Mouse (Mus musculus) forebrain, embryonic 15.5 days (tissue): Measurements from ENCODE around the gene Pde6d. TPM values are rescaled to one million over a fixed set of nuclear protein-coding genes. Genes with fewer than 3 reads are reported as not detected.
A peak's percentile ranks its signal among the peaks of the same experiment; 100 is the strongest.

Experiments
- ATAC-seq: fragments of 200-750 bp; cut with Nextera tagmentation; replicated peaks from 2 replicates; pipeline ENCODE4 v1.8.0; 2017; ENCODE audit warnings: mild to moderate bottlenecking, moderate TSS enrichment, moderate library complexity
- H3K27ac ChIP-seq: fragments of 300-500 bp; sonication (generic); replicated peaks from 2 replicates; pipeline ENCODE4 v1.5.1; 2015; ENCODE audit warnings: mild to moderate bottlenecking, inconsistent platforms
- H3K27me3 ChIP-seq: fragments of 300-500 bp; sonication (generic); 2 replicates; pipeline ENCODE4 v1.6.1; 2015; ENCODE audit warnings: inconsistent platforms
- H3K36me3 ChIP-seq: fragments of 300-500 bp; sonication (generic); 2 replicates; pipeline ENCODE4 v1.6.1; 2015; ENCODE audit warnings: mild to moderate bottlenecking, inconsistent platforms
- H3K4me1 ChIP-seq: fragments of 300-500 bp; sonication (generic); 2 replicates; pipeline ENCODE4 v1.6.1; 2015; ENCODE audit warnings: inconsistent platforms
- H3K4me2 ChIP-seq: fragments of 300-500 bp; sonication (generic); replicated peaks from 2 replicates; pipeline ENCODE4 v1.6.1; 2015; ENCODE audit warnings: mild to moderate bottlenecking, inconsistent platforms
- H3K4me3 ChIP-seq: fragments of 300-500 bp; sonication (generic); 2 replicates; pipeline ENCODE4 v1.5.1; 2015; ENCODE audit warnings: mild to moderate bottlenecking, inconsistent platforms
- H3K9ac ChIP-seq: fragments of 300-500 bp; sonication (generic); replicated peaks from 2 replicates; pipeline ENCODE4 v1.6.1; 2015; ENCODE audit warnings: mild to moderate bottlenecking, inconsistent platforms
- H3K9me3 ChIP-seq: fragments of 300-500 bp; sonication (generic); 2 replicates; pipeline ENCODE4 v1.6.1; 2016; ENCODE audit warnings: inconsistent platforms
- WGBS: fragments of 180-500 bp; shearing (Covaris S2); methylation state at CpG from one replicate; pipeline ENCODE4 v1.1.7; 2015; ENCODE audit warnings: mixed read lengths; 5-methylcytosine and 5-hydroxymethylcytosine counted together
- polyA plus RNA-seq: library from polyadenylated mRNA; unstranded; fragments of >200 nt; fragmentation: Nextera tagmentation; extraction: Ambion mirVana; gene quantifications from 2 replicates; pipeline ENCODE4 v1.2.1, GENCODE M21; 2015

Gene Pde6d
- polyA plus RNA-seq, 1 experiment from 2014 or later = 99.0 TPM

DNA sequence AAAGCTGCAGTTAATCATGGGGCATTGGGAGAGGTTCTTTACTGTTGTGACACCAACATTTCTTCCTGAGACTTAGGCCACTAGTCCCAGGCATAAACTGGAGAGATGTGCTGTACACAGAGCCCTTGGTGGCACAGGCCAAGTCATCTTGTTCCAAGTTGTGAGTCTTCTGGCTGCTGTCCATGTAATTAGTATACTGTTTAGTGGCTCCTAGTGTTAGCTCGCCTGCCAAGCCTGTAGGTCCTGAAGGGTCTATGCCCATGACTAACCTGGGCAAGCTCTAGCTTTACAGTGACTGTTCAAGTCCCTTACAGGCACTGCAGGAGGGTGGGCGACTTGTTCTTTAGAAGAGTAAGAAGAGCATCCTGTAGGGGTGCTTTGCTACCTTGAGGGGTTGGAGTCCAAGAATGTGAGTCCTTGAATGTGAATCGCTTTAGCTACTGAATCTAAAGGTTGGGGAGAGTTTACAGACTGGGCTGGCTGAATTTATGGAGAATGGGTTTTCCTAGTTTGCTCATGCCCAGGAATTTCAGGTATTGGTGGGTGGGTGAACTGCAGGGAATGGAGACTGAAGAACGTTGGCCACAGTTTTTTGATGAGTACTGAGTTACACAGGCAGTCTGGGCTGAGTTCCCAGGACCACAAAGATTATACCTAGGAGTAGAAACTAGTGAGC lies 51.4 kb downstream of the Pde6d start:
- H3K27ac ChIP-seq = peak overlapping the region; percentile 70
- H3K4me3 ChIP-seq = peak overlapping the region; percentile 17; the same call in 1 of the 2 replicates
- no peak overlapping the region for H3K9ac ChIP-seq
- WGBS = 10% methylated on average over 4 of the region's 4 CpGs
- peak overlapping the region; percentile 29; the same call in 1 of the 2 replicates for H3K4me2 ChIP-seq
- H3K27me3 ChIP-seq = no peaks in the 10 kb centered on the region
- H3K36me3 ChIP-seq = peaks cover 26% of the 10 kb centered on the region
- ATAC-seq = no peak
- peaks cover 36% of the 10 kb centered on the region for H3K4me1 ChIP-seq
- H3K9me3 ChIP-seq = no peaks in the 10 kb centered on the region

DNA sequence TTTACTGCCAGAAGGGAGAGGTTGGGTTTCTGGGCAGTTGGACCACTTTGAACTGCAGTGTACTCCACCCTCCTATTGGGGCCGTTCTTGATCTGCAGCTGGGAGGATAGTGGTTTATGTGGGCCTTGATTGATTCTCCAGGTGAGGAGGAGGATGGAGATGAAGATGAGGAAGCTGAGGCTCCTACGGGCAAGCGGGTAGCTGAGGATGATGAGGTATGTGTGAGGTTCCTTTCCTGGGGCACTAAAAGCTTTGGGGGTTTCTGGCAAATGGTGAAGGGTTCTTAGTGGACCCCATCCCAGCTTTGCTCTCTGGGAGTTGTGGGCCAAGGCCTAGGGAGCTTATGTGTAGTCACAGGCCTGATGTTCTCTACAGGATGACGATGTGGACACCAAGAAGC lies 52.8 kb downstream of the Pde6d start:
- no peak for ATAC-seq
- peak overlapping the region; percentile 90 for H3K4me2 ChIP-seq
- peaks cover 41% of the 10 kb centered on the region for H3K4me1 ChIP-seq
- 28% methylated on average over 4 of the region's 4 CpGs for WGBS
- no peaks in the 10 kb centered on the region for H3K9me3 ChIP-seq
- H3K27me3 ChIP-seq = no peaks in the 10 kb centered on the region
- H3K9ac ChIP-seq = peak overlapping the region; percentile 99
- no peak overlapping the region for H3K27ac ChIP-seq
- H3K36me3 ChIP-seq = peaks cover 26% of the 10 kb centered on the region
- H3K4me3 ChIP-seq = peak overlapping the region; percentile 92

DNA sequence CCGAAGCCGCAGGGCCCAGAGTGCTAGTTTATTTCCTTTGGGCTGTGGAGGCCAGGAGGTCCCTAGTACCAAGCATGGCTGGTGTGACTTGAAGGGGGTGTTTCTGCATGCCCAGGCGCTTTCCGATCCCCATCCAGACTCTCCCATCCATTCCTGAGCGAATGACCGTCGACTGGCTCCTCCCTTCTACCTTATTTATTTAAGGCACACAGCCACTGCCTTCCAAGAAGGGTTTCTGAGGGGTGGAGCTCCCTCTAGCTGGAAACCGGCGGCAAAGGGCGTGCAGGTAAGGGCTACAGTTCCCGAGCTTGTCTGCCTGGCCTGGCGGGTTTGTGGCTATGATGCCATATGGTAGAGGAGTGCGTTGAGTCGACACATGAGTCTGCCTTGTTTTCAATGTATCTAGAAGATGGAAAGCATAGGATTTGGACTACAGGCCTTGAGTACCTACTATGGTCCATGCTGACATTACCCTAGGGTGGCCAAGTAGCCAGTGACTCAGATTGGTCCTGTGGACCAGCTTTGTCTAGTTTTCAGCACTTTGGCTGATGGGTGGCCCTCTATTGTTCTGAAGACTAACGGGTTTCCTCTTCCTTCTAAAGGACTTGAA lies 53.8 kb downstream of the Pde6d start:
- peak overlapping the region; percentile 96 for H3K27ac ChIP-seq
- peak overlapping the region; percentile 99 for H3K9ac ChIP-seq
- peak overlapping the region; percentile 92 for H3K4me3 ChIP-seq
- H3K4me1 ChIP-seq = peaks cover 48% of the 10 kb centered on the region
- peaks cover 24% of the 10 kb centered on the region for H3K36me3 ChIP-seq
- WGBS = under 1% methylated on average over 15 of the region's 15 CpGs
- no peak for ATAC-seq
- H3K4me2 ChIP-seq = peak overlapping the region; percentile 90
- H3K27me3 ChIP-seq = no peaks in the 10 kb centered on the region
- no peaks in the 10 kb centered on the region for H3K9me3 ChIP-seq

DNA sequence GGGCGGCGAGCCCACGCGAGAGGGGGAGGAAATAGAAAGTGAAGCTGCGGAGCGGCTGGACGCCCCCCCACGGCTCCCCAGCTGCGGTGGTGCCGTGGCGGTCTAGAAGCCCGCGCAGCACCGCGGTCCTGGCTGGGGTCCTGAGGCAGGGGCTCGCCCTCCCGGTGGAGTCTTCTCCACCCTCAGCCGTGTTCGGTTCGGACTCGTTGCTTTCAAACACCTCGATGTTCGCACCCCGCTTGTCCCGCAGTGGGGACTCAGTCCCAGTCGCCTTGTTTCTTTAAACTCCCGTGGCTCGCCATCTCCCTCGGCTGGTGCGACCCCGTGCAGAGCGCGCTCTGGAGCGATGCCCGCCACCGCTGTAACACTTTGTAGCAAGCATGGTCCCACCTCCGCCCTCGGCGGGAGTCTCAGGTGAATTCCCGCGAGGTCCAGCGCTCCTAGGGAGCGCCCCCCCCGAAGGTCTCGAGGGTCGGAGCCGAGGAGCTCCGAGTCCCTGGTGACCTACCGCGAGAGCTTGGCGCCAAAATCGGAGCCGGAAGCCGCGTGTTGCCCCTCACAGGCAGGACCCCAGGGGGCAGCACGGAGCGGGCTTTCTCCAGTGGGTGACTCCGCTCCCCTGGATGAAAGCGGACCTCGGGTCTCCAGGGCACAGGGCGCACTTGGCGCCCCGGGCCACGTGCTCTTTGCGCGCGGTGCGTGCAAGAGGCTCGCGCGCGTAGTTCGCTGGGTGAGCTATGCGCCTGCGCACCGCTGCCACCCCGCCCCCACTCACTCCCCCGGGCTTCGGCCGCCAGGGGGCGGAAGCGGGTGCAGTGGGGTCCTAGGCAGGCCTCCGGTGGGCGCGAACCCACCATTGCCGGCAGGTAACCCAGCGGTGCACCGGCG lies 54.6 kb downstream of the Pde6d start:
- peak overlapping the region; percentile 99 for H3K9ac ChIP-seq
- no peaks in the 10 kb centered on the region for H3K9me3 ChIP-seq
- H3K27me3 ChIP-seq = no peaks in the 10 kb centered on the region
- peak overlapping the region; percentile 96 for H3K27ac ChIP-seq
- ATAC-seq = 0 out of 2 replicates have a peak, but pooled peaks have one; percentile 1
- peak overlapping the region; percentile 90 for H3K4me2 ChIP-seq
- WGBS = under 1% methylated on average over 88 of the region's 89 CpGs
- H3K36me3 ChIP-seq = peaks cover 18% of the 10 kb centered on the region
- H3K4me1 ChIP-seq = peaks cover 43% of the 10 kb centered on the region
- peak overlapping the region; percentile 92 for H3K4me3 ChIP-seq

DNA sequence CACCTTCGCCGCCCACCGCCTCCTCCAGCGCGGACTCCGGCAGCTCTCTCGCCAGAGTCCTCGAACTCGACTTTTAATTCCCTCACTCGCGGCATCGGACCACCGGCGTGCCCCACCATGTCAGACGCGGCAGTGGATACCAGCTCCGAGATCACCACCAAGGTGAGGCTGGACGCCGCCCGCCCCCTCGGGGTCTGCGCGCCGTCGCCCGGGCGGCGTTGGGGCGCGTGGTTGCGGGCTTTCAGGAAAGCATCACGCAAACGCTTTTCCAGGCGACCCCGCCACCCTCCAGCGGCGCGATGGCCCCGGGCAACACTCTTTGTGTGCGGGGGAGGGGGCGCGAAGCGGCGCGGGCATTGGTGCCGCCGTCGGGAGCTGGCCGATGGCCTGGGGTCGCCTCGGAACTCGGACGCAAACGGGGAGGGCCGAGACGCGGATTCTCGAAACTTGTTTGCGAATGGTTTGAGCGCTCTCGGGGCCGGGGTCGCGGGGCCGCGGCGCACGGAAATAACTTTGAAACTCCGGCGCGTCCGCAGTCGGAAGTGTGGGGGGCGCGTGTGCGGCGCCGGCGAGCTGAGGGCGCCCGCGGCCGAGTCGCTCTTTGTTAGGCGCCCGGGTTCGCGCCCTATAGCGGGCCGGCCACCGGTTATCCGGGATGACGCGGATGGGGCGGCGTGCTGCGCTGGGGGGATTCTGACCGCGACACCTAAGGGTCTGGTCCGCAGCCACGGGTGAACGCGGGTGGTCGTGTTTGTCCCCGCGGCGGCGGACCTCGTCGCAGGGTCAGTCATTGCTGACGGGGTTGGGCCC lies 55.4 kb downstream of the Pde6d start:
- Histone ChIP-seq H3K27ac (peak overlapping the region; percentile 96), H3K9me3 (no peaks in the 10 kb centered on the region), H3K9ac (peak overlapping the region; percentile 99), H3K4me3 (peak overlapping the region; percentile 92), H3K4me1 (peaks cover 40% of the 10 kb centered on the region), H3K4me2 (peak overlapping the region; percentile 90), H3K27me3 (no peaks in the 10 kb centered on the region), H3K36me3 (peaks cover 18% of the 10 kb centered on the region)
- peak; percentile 1; the same call in 1 of the 2 replicates for ATAC-seq
- under 1% methylated on average over 111 of the region's 111 CpGs for WGBS

DNA sequence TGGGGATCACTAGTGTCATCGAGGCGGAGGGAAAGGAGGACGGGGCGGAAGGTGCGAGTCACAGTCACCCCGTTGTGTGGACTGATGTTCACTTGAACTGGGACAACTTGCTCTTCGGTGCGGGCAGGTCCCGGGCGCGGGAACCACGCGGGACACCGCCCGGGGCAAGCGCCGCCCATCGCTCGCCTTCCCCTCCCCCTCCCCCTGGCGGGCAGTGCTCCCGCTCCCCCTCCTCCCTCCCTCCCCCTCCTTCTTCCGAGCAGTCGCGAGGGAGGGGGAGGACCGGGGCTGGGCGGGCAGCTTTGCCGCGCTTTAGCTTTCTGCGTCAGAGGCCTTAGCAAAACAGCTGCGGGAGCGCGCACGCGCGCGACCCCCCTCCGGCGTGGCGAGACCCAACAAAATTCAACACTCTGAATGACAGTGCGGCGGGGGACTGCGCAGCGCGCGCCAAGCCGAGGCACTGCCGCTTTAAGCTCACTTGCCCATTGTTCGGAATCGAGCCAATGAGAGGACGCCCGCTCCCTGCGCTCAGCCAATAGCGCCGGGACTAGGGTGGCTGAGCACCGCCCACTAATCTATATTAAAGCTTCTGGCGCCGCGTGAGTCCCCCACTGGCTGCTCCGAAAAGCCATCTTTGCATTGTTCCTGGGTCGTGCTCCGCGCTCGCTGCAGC lies 56.2 kb downstream of the Pde6d start, which contains the start of gene Ptma:
Gene Ptma (plus strand): TSS at position 611 of the 673 bp plus-strand sequence.
- Histone ChIP-seq H3K27me3 (no peaks in the 10 kb centered on the region), H3K36me3 (peaks cover 13% of the 10 kb centered on the region), H3K4me2 (peak within 1 kb of the TSS; percentile 93), H3K9me3 (no peaks in the 10 kb centered on the region), H3K27ac (peak within 1 kb of the TSS; percentile 100), H3K4me1 (peaks cover 33% of the 10 kb centered on the region), H3K4me3 (peak within 1 kb of the TSS; percentile 92), H3K9ac (peak within 1 kb of the TSS; percentile 99)
- ATAC-seq = peak; percentile 96
- under 1% methylated on average over 48 of the region's 63 CpGs for WGBS

DNA sequence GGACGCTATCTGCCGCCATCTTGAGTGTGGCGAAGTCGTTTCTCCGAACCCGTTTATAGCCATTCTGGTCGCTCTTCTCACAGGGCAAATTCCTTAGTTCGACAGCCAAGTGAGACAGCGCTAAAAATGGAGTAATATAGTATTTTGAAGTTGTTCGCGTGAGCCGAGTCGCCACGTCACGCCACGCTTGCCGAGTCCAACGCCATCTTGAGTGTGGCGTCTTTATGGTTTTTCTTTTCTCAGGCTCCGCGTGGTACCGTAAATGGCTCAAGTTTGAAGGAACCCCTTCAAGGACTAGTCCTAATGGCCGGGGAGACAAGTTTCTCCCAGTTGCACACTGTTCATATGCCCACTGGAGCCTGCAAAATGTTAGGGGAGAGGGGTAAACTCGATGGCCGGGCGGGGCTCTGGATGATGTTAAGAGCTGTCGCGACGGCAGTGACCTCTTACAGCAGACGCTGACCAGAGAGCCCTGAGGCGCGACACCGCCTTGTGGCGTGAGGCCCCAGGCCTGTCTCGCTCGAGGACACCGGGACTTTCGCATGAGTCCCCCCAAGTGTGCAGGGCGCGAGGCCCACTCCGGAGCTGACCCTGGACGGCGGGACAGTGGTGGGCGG lies 56.8 kb downstream of the Pde6d start:
- Histone ChIP-seq H3K27me3 (no peaks in the 10 kb centered on the region), H3K36me3 (peaks cover 6% of the 10 kb centered on the region; the same call in 1 of the 2 replicates), H3K27ac (peak overlapping the region; percentile 100), H3K4me1 (peaks cover 26% of the 10 kb centered on the region), H3K9ac (peak overlapping the region; percentile 77), H3K4me2 (peak overlapping the region; percentile 93), H3K9me3 (no peaks in the 10 kb centered on the region), H3K4me3 (peak overlapping the region; percentile 92)
- ATAC-seq = peak; percentile 21
- WGBS = under 1% methylated on average over 43 of the region's 44 CpGs

DNA sequence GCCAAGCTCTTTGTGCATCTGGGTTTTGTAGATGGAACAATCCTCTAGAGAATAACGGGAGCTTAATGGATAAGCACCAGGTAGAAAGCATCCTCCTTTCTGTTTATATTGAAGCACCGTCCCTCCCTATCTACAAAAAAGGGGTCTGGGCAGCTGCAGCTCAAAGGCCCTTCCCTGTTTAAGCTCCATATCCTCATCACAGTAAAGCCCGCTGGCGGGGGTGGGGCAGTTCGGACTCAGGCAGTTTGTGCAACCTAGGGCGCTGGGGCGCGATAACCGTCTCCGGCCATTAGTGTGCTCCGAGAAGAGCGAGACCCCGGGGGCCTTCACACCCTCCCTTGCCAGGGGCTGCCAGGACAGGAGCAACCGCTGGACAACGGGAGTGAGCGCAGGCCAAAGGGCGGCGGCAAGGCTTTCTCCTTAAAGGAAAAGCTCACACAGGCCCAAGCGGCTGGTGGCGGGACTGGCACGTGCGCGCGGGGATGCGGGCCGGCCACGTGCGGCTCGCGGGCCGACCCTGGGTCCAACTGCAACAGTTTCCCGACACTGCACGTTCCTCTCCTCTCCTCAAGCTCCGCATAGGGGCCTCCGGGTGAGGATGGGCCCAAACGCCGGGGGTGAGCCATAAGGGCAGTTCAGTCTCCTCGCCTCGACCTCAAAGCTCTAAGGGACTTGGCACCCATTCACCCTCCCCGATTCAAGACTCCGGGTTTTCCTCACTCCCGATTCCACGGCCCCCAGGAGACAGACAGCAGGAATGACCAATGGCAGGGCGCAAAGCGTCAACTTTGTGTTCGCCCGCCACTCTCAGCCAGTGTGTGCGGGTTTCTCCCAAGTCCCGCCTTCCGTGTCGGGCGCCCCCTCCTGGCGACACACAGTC lies 57.6 kb downstream of the Pde6d start:
- H3K9me3 ChIP-seq = no peaks in the 10 kb centered on the region
- H3K9ac ChIP-seq = peak overlapping the region; percentile 77
- peak; percentile 79 for ATAC-seq
- H3K36me3 ChIP-seq = 0 out of 2 replicates have a peak, but pooled peaks cover 5% of the 10 kb centered on the region
- peak overlapping the region; percentile 93 for H3K4me2 ChIP-seq
- H3K4me3 ChIP-seq = peak overlapping the region; percentile 92
- no peaks in the 10 kb centered on the region for H3K27me3 ChIP-seq
- H3K4me1 ChIP-seq = peaks cover 25% of the 10 kb centered on the region
- H3K27ac ChIP-seq = peak overlapping the region; percentile 100
- 2% methylated on average over 53 of the region's 53 CpGs for WGBS

DNA sequence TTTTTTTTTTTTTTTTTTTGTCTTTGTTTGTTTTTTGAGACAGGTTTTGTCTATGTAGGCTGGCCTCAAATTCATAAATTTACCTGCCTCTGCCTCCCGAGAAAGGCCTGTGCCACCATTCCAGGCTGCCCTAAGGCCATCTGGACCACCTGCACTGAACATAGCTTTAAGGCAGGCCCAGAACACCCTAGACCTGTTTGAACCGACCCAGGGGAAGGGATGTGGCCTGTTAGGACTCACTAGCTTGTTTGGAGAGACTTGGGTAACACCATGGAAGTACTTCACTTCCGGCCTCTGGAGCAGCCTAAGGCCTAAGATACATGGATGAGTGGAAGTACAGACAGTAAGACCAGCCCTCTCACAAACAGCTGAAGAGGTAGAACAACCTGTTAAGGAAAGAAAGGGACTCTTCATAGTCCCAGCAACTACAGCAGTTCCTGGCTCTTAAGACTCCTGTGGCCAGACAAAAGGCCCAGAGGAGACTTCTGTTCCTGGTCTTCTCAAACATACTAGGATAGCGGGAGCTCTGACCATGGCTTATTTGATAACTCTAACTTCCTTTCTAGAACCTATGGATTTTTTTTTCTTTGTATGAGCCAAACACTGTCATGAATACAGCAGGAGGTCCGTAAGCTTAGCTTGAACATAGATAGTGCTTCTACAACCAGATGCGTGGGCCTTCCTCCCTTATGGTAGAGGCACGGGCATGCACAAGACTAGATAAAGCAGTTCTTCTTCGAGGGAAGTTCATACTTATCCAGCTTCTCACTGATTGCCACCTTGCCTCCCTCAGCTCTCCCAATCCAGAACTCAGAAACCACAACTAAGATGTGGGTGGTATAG lies 58.4 kb downstream of the Pde6d start:
- Histone ChIP-seq H3K4me2 (peak overlapping the region; percentile 93), H3K4me1 (peaks cover 16% of the 10 kb centered on the region), H3K27ac (peak overlapping the region; percentile 100), H3K9ac (peak overlapping the region; percentile 70), H3K27me3 (no peaks in the 10 kb centered on the region), H3K36me3 (no peaks in the 10 kb centered on the region), H3K9me3 (no peaks in the 10 kb centered on the region), H3K4me3 (no peak overlapping the region)
- WGBS = 93% methylated on average over 8 of the region's 8 CpGs
- no peak for ATAC-seq
